Comparison of ENCODE assay signal across 8 mouse cellular contexts in genomic region chr11:82763742-82764437, GRCm38 (mm10). TPM values are rescaled to one million over a fixed set of nuclear protein-coding genes. Genes with fewer than 3 reads are reported as not detected.
DNase-seq lines count a peak whose midpoint lies in the region; ATAC-seq and TF ChIP-seq lines count a peak whose summit lies in the region.

Cct6b (minus strand) TSS chr11:82764321.
Zfp830 (plus strand) TSS chr11:82764345.

- DNase-seq in Muller cell, postnatal 12 days (ENCODE audit: inconsistent ontology term): peak; percentile 94
- DNase-seq in cerebellum, adult 9-10 months: peak; percentile 93
- DNase-seq in forelimb bud, embryonic 11.5 days (ENCODE audit: low read depth, low spot score): peak; percentile 97
- DNase-seq in layer of hippocampus, adult 8-10 months (ENCODE audit: low spot score in 2 of 2): peak; percentile 86 to 92
- DNase-seq in lung, embryonic 14.5 days: peak; percentile 99
- peak; percentile 81 to 82 for DNase-seq in thymus, adult 18-20 months

- H3K4me3 ChIP-seq in lung, embryonic 14.5 days (ENCODE audit: low read depth, low read length): peak within 1 kb of the TSS; percentile 92

- peaks cover 3% of the 10 kb centered on the region; the same call in 1 of the 2 replicates for H3K9me3 ChIP-seq in lung, embryonic 14.5 days (ENCODE audit: low read depth, low read length)

- no peaks in the 10 kb centered on the region for H3K27me3 ChIP-seq in lung, embryonic 14.5 days (ENCODE audit: insufficient read depth, low read length)

- under 1% methylated on average over 44 of the region's 44 CpGs for WGBS in lung, embryonic 14.5 days

- peak within 1 kb of the TSS; percentile 96 for H3K4me2 ChIP-seq in lung, embryonic 14.5 days

- H3K27ac ChIP-seq in lung, embryonic 14.5 days (ENCODE audit: low read depth): peak within 1 kb of the TSS; percentile 92

- ATAC-seq in hematopoietic stem cell, adult 5-6 weeks (replicated peaks in 1 of 2; ENCODE audit: insufficient read depth in 1 of 2, low FRiP score in 2 of 2, low TSS enrichment in 1 of 2, low read depth in 1 of 2, poor library complexity in 2 of 2, severe bottlenecking in 2 of 2): peak; percentile 98 to 99
- peak; percentile 99 for ATAC-seq in lung, embryonic 14.5 days (ENCODE audit: insufficient read depth)
- ATAC-seq in neutrophil, adult 5-6 weeks (ENCODE audit: extremely low read depth, insufficient number of reproducible peaks, low FRiP score, poor library complexity, severe bottlenecking): peak; percentile 100

- peak within 1 kb of the TSS; percentile 82 for H3K9ac ChIP-seq in lung, embryonic 14.5 days

- no peak for TF ChIP-seq CTCF in lung, embryonic 14.5 days (IDR thresholded peaks at IDR 0.05; ENCODE audit: low read depth)

- peaks cover 13% of the 10 kb centered on the region; the same call in 1 of the 2 replicates for H3K36me3 ChIP-seq in lung, embryonic 14.5 days (ENCODE audit: insufficient read depth)

- peaks cover 9% of the 10 kb centered on the region for H3K4me1 ChIP-seq in lung, embryonic 14.5 days (ENCODE audit: insufficient read depth)

RNA-seq across cellular contexts. Expression of gene Cct6b, which starts in this region (rescaled TPM):
- 0.31 TPM in 1 of 2 replicates, not detected in the other for total RNA-seq in hematopoietic stem cell, adult 5-6 weeks (2017)
- total RNA-seq in layer of hippocampus, adult 8-10 months (2022): under 1 TPM; 0.26 to 0.48 (median 0.39) TPM
- 0.20 and 0.27 TPM in 2 replicates for polyA plus RNA-seq in lung, embryonic 14.5 days (2014; fragmentation: Nextera tagmentation; extraction: Ambion mirVana)
- 0.86 TPM in 1 of 2 replicates, not detected in the other for total RNA-seq in neutrophil, adult 5-6 weeks (2017)

RNA-seq across cellular contexts. Expression of gene Zfp830, which starts in this region (rescaled TPM):
- total RNA-seq in hematopoietic stem cell, adult 5-6 weeks (2017): 54.7 and 66.5 TPM in 2 replicates
- total RNA-seq in layer of hippocampus, adult 8-10 months (2022): 10 to 100 TPM; 11.3 to 15.8 (median 14.8) TPM
- 32.2 and 34.5 TPM in 2 replicates for polyA plus RNA-seq in lung, embryonic 14.5 days (2014; fragmentation: Nextera tagmentation; extraction: Ambion mirVana)
- 44.8 and 51.3 TPM in 2 replicates for total RNA-seq in neutrophil, adult 5-6 weeks (2017)

Comparison
In these comparisons a context has a peak if more than half of its experiments do, and no peak if none do; other contexts are left out.
1. Peak in every context shown above with its lines: DNase-seq, ATAC-seq, H3K4me3 ChIP-seq and H3K27ac ChIP-seq.